Mouse (Mus musculus): Measurements from ENCODE around the gene Olfr648.

DNA sequence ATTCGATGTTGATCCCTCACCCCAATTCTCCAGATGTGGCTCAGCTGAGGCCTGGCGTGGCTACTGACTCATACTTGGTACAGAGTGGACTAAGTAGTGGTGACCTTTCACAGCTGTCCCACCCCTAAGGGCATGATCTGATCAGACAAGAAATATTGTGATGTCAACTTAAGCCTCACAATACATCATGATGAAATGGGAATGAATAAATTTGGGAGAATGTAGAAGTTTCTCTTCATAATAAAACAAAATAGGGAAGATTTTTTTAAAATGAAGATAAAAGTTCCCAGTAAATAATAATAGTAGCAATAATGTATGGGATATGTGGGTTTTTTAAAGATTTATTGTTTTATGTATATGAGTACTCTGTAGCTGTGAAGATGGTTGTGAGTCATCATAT, 32.7 kb downstream of the Olfr648 start, which contains the start of gene Ubqlnl:
- TF ChIP-seq CTCF (IDR thresholded peaks at IDR 0.05; ENCODE audit: control insufficient read depth, insufficient read depth, insufficient replicate concordance, low read depth, low read length) (no peak), POLR2A (IDR thresholded peaks at IDR 0.05; ENCODE audit: control insufficient read depth, low read depth, low read length) (no peak; the same call in 1 of the 2 replicates)

Data from testis, adult 2 months (tissue).